Mouse (Mus musculus): ENCODE measurements around the gene Spg11. TPM values are rescaled to one million over a fixed set of nuclear protein-coding genes. Genes with fewer than 3 reads are reported as not detected.
A peak's percentile ranks its signal among the peaks of the same experiment; 100 is the strongest.
"Not testable (repeated sequence)": the region's sequence is repeated elsewhere in the genome, so short reads cannot be mapped to it uniquely, and the experiment has no call there.

Spg11 gene
- polyA plus RNA-seq, 3 experiments from 2014 or later = 5.6 to 6.8 (median 6.3) TPM

- ATAC-seq = no peak
Observed at GRCm38 (mm10) chr2:122143111-122143510, 24.9 kb upstream of the Spg11 start.

GRCm38 (mm10) chr2:122141332-122141967 is 23.3 kb upstream of the Spg11 start:
- ATAC-seq = no peak

- ATAC-seq = no peak
Observed at GRCm38 (mm10) chr2:122140815-122141214, 22.6 kb upstream of the Spg11 start.

GRCm38 (mm10) chr2:122137839-122138465 is 19.8 kb upstream of the Spg11 start:
- ATAC-seq = peak; percentile 82

GRCm38 (mm10) chr2:122132618-122133017 is 14.4 kb upstream of the Spg11 start:
- ATAC-seq = no peak

GRCm38 (mm10) chr2:122132078-122132477 is 13.9 kb upstream of the Spg11 start:
- no peak for ATAC-seq

GRCm38 (mm10) chr2:122127635-122128034 is 9.4 kb upstream of the Spg11 start:
- ATAC-seq = no peak

- peak; percentile 57 for ATAC-seq
Observed at GRCm38 (mm10) chr2:122126765-122127347, 8.7 kb upstream of the Spg11 start.

- ATAC-seq = peak; percentile 27
Observed at GRCm38 (mm10) chr2:122125680-122126572, 7.7 kb upstream of the Spg11 start.

GRCm38 (mm10) chr2:122116888-122117287 is 1.3 kb downstream of the Spg11 start:
- ATAC-seq = no peak

- no peak for ATAC-seq
Observed at GRCm38 (mm10) chr2:122109714-122110113, 8.5 kb downstream of the Spg11 start.

- ATAC-seq = no peak
Observed at GRCm38 (mm10) chr2:122108101-122108500, 10.1 kb downstream of the Spg11 start.

- ATAC-seq = no peak
Observed at GRCm38 (mm10) chr2:122102070-122102469, 16.1 kb downstream of the Spg11 start.

GRCm38 (mm10) chr2:122097686-122098085 is 20.5 kb downstream of the Spg11 start:
- not testable (repeated sequence) for ATAC-seq

- ATAC-seq = no peak
Observed at GRCm38 (mm10) chr2:122093844-122094243, 24.3 kb downstream of the Spg11 start.

- ATAC-seq = no peak
Observed at GRCm38 (mm10) chr2:122086446-122086845, 31.7 kb downstream of the Spg11 start.

GRCm38 (mm10) chr2:122081728-122082456 is 36.3 kb downstream of the Spg11 start:
- no peak for ATAC-seq

GRCm38 (mm10) chr2:122069922-122070321 is 48.3 kb downstream of the Spg11 start:
- peak; percentile 65 for ATAC-seq

GRCm38 (mm10) chr2:122069144-122069912 is 48.9 kb downstream of the Spg11 start:
- ATAC-seq = no peak

- ATAC-seq = no peak
Observed at GRCm38 (mm10) chr2:122066241-122066640, 51.9 kb downstream of the Spg11 start.

GRCm38 (mm10) chr2:122065200-122065969 is 52.8 kb downstream of the Spg11 start:
- no peak for ATAC-seq
